Mouse (Mus musculus) brain, adult 2 months (tissue): ENCODE results near the gene Fpgs.

Experiments used
- DNase-seq: peaks from one replicate; pipeline ENCODE4 v3.0.0; 2011; ENCODE audit warnings: low read depth, low spot score

Gene Fpgs

GRCm38 (mm10) chr2:32639632-32640031, 64.3 kb downstream of the Fpgs start:
- no peak for DNase-seq

GRCm38 (mm10) chr2:32637778-32638281, 66.1 kb downstream of the Fpgs start:
- no peak for DNase-seq

- no peak for DNase-seq
Measured at GRCm38 (mm10) chr2:32636617-32637016, 67.3 kb downstream of the Fpgs start.

- DNase-seq = no peak
Measured at GRCm38 (mm10) chr2:32634277-32635105, 69.5 kb downstream of the Fpgs start.

GRCm38 (mm10) chr2:32633660-32634059, 70.3 kb downstream of the Fpgs start:
- DNase-seq = no peak
